Mouse (Mus musculus): Measurements from ENCODE around the gene Elavl4. TPM values are rescaled to one million over a fixed set of nuclear protein-coding genes. Genes with fewer than 3 reads are reported as not detected.

The Elavl4 gene
- total RNA-seq, 2 experiments from 2014 or later: not detected

DNA sequence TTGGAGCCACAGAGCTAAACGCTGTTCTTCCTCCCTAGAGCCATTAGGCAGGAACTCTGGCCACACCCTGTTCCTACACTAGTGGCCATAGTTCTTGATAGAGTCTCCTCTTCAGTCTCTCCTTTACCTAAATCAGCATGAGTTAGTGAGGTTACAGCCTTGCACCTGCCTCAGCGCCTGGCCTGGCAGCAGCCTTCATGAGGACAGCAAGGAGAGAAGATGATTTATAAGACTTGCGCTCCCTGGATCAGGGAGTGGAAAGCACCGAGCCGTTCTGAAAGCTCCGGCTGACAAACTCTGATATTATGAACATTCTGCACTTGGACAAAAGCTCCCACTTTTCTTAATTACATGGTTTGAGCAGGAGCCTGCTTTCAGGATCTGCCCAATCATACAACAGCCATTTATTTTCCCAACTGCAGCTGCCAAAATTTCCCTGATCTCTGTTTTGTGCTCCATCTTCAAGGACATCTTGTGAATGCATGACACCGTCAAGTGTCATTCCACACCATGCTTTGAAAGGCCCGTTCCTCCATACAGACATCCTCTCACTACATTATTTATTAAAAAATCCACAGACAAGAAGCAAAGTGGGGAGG is 87.3 kb downstream of the Elavl4 start:
- no peak for DNase-seq

DNA sequence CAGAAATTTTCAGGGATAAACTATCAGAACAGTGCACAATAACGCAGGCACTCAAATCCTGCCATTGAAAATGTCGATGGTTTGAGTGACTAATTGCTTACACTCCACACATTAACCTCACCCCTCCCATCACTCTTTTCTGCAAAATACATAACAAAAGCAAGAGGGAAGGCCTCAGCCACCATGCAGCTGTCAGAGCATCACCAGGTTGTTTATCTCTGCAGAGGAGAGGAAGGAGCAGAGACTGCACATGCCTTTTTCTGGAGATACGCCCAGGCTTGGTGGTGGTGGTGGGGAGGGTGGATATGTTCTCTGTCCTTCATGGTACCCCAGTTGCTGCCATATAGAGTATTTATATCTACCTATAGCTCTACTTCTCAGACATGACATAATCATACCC is 94.3 kb downstream of the Elavl4 start:
- no peak for DNase-seq

DNA sequence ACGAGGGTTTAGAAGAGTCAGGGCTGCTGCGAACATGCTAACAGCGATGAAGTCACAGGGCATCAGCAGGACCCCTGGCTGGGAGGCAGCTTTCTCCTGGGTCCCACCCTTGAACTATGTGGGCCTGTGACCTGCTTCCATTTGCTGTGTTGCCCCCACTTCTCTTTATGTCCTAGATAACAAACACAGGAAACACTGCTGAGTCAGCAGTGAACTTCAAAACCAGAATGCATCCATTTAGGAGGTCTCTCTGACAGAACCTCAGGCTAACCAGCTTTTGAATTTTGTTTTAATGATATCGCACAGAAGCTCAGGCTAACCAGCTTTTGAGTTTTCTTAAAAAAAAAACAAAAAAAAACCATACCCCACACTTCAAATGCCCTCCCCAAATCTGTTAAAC is 96.1 kb downstream of the Elavl4 start:
- no peak for DNase-seq

DNA sequence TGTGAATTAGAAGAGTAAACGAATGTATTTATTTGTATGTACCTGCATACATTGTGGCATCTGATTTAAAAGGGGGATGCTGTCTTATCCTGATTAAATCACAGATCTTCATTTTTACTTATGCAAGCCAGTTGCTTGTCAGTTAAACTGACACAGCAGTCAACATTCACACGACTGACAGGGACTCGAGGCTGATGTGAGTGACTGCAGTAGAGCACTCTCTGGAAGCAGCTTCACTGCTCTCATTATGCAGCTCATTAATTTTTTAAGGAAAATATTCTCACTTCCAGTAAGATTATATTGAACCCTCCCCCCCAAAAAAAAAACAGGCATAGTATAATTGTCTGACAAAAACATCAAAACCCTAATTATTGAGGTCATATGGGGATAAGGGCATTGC is 101.7 kb downstream of the Elavl4 start:
- no peak for DNase-seq

DNA sequence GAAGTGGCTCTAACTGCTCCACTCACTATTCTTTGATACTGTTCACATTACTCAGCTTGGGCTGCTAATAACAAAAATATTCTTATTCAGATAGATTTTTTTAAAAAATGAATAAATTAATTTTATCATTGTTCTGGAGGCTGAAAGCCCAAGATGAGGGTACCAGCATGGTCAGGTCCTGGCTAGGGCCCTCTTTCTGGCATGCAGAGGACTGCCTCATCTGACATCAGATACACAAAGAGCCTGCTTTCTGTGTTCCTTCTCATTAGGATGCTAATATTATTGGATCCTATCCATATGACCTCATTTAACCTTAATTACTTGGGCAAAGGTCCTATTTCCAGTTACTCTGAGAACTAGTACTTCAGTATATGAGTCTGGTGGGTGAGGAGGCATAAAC is 108.8 kb downstream of the Elavl4 start:
- no peak for DNase-seq

DNA sequence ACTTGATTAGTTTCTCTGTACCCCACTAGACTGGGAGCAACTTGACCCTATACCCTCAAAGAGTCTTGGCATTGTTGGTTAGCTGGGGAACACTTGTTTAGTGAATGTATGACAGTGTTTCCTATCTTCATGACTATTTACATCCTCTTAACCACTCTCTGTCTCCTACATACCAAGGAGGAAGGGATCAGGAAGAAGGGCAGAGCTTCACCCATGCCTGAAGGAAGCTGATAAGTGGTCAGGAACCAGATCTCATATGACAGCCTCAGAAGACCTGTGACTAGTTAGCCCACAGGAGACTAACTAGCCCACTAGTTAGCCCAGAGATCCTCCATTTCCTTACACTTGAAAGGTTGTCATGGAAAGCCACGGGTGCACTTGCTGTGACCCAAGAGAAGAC is 117.2 kb downstream of the Elavl4 start:
- no peak for DNase-seq

DNA sequence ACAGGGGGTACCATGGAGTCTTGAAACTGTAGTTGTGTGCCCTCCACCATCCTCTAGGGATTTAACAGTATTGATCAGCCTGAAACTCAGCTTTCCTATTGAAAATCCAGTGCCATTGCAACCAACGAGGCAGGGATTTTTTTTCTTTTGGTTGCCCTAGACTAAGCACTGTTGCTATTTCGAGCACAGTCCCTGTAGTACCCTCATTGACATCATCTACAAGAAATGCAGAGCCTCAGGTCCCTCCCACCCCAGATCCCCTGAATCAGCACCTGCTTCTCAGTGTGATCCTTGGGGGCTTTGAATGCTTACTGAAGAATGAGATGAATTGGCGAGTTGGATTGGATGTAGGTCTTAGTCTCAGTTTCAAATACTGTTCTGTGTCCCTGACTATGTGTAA is 119.4 kb downstream of the Elavl4 start:
- DNase-seq: no peak

DNA sequence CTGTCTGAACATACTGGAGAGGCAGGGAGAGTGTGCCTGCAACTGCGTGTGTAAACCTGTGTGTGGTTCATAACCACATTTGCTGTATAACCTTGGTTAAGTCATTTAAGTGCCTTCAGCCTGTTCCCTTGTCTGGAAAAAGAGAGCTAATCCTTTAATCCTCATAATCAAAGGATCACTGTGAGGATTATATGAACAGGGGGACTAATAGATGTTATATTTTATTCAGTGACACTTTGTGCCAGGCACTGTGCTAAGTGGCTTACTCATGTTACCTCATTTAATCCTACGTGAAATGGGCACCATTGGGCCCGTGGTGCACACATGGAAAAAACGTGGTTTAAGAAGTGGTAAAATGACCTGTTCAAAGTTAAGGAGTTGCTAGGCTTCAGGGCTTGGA is 119.9 kb downstream of the Elavl4 start:
- no peak for DNase-seq

DNA sequence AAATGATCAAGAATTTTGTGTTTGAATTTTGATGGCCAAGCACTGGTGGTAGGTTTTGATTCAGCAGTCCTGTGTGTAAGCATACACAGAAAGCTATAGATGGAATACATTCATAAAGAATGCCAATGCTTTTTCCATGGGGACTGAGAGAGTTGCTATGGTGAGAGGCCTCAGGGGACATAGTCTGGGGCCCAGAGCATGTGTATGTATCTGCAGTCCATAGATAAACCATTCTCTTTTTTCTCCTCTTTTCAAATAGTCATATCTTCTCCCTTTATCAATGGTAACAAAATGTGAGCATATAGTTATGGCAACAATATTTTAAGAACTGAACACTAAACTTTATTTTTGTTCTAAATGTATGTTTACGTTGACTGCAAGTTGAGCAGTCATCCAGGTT is 122.1 kb downstream of the Elavl4 start:
- DNase-seq: no peak

DNA sequence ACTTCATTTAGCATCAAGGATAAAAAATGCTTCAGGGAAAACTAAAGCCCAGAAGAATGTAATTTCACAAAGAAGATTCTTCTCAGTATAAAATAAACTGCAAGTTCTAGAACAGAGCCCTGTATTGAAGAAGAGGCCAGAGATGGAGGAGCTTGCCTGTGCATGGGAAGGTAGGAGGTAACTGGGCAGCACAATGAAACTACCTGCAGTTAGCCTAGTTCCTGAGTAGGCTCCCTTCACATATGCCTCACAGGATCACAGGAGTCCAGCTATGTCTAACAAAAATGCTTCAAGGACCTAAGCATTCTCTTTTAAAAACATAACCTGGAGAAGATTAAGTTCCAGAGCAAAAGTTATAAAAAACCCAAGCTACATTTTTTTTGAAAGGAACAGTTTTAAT is 122.5 kb downstream of the Elavl4 start:
- DNase-seq: no peak

DNA sequence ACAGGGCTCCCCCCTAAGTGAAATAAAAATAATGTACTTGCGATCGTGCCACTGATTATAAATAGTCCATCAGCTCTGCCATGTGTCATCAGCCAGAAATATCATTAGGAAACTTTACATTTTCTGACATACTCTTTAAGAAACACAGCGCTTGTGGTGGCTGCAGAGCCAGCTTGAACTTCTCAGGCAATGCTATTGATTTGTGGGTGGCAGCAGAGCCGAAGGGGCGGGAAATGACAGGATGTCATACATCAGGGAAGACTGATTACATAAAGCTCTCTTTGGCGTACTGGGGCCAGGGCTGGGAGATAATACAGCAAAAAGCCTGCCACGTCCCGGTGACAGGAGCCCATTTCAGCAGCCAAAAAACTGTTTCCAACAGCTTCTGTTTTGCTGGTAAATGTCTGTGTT is 124.1 kb downstream of the Elavl4 start:
- no peak for DNase-seq

DNA sequence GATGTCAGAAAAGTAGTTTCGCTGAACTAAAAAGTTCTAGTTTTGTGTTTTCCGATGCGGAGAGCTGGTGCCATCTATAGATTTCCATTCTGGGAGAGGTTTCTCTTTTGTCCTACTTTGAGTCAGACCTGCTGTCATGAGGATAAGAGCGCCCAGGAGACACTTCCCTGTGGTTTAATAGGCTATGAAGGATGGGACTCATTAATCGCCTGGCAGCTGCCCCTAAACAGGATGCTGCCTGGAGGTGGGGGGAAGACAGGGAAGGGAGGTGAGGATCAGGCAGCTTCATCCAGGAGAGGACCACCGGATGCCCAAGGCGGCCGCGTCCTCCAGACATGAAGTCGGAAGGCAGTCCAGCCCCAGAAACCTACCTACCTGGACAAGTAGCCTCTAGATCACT is 126.2 kb downstream of the Elavl4 start:
- DNase-seq: no peak

DNA sequence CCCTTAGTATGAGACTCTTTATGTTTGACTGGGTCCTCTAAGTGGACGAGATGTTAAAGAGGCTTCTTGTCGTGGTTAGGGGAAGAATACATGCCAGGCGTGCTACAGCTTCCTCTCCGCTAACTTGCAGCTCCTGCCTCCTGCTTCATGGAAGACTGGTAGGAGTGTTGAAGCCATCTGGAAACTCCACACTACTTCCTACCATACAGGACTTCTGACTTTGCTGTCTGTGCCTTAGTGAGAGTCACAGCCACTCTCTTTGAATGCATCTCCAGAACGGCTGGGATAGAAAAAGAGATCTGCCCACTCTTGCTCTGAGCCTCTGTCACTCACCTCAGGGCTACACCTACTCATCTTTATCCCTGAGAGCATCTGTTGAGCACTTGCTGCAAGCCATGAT is 132.9 kb downstream of the Elavl4 start:
- DNase-seq: no peak

DNA sequence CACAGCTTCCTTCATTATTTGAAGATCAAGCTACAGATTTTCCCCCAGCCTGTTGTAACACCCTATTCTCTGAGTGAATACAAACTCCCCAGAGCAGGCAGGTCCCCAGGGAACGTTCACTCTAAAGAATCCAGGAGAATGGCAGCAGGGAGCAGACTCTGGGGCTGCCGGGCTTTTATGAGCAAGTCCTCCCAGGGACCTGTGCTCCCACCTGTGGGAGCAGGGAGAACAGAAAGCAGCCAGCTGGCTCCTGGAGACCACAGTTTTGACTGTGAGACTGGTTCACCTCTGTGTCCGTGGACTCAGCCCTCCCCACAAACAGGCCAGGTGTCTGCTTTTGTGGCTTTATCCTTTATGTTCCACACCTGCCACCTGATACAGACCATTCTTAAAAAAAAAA is 134.2 kb downstream of the Elavl4 start:
- DNase-seq: no peak

DNA sequence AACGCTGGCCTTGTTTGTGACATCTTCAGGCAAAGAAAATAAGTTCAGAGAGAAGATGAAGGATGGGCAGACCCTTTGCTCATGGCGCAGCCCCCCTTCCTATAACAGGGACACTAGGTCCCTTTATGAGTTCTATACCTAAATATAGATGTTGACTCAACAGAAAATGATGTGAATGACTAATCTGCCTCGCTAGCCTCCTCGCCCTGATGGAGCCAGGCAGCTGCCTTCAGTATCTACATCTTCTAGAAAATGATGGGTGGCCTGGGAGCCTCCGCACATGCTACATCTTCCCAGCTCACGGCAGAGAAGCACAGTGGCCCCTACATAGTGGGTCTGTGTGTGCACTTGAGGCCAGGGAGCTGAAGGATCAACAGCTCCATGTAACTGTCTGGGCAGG is 137.2 kb downstream of the Elavl4 start:
- DNase-seq: no peak

DNA sequence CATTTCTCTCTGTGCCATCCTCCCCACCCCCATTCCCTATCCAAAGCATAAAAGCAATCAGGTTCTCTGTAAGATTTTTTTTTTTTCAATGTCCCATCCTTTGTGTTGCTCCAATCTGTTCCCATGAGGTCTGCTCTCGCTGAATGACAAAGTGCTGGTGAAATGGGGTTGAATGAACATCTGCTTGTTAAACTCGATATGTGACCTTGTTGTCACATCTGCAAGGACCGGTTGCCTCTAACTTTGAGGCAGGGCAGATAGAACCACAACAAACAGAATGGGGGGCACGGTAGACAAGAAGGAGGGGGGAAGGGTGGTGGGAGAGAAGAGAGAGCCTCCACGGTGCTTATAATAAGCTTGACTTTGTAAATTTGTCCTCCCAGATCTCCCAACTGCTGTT is 138.0 kb downstream of the Elavl4 start:
- no peak for DNase-seq

DNA sequence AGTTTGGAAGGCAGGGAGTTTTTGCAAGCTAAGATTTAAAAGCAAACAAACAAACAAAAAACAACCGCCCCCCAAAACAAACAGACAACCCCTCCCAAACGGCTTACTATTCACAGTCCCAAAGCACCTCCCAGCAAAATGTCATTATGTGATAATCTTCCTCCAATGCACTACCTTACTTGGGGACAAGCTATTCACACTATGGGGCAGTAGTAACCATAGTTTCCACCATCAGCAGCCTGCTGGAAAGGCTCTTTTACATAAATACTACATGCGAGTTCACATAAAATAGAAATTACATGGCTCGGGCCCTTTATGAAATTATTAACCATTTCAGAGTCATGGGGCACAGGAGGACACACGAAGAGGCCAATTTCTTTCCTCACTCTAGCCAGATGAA is 141.5 kb downstream of the Elavl4 start:
- no peak for DNase-seq

DNA sequence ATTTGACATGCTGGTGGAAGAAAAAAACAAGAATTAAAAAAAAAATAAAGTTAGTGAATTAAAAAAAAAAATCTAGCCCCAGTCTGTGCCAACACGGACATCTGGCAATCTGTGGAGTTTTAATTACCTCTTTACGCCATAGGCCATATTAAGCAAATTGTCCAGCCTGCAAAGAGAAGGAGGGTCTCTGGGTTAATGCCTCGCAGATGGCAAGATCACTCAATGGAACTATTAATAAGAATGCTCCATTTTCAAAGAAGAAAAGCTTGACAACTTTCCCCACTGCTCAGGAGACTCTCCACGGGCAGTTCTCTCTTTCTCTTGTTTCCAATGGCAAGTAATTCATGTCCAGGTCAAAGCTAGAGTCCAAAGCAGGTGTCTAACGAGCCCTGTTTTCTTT is 142.1 kb downstream of the Elavl4 start:
- no peak for DNase-seq

DNA sequence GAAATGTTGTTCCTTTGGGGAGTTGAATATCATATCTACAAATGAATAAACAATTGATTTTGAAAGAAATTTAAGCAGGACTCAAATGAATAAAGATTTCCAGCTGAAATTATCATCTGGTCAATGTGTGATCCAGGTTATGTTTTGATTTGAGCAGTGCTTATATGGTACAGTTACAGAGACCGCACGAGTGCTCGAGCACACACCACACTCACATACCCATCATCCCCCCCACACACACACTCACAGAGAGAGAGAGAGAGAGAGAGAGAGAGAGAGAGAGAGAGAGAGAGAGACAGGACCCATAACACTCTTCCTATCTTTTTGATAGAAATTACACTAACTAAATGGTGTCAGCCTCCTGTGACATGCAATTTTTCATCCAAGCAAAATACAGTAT is 150.0 kb downstream of the Elavl4 start:
- no peak for DNase-seq

DNA sequence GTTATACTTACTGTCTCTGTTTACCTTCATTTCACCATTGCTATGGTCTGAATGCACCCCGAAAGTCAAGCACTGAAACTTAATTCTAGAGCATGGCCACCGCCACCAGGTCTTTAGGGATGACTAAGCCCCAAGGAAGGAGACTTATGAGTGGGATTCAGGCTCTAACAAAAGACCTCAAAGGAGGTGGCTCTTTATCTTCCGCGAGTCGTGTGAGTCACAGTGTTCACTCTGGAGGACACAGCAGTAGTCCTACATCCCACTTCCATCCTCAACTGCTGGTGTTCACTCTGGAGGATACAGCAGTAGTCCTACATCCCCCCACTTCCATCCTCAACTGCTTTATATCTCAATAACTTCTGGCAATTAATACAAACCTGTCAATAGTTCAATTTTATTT is 151.8 kb downstream of the Elavl4 start:
- DNase-seq: no peak

DNA sequence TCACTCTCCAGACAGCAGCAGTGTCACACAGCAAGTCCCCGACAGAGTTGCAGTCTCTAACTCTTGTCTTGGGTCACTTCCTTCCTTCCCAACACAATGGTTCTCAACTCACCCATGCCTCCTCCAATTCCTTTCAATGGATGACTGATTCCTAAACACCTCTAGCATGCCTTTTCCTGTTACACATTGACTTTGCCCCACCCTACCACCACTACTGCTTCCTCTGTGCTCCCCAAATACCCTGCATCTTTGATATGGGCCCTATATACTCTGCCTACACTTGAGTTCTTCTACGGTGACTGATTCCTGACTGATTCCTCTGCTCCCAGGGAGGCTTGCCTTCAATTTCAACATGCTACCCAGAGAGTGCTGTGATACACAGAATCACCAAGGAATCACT is 153.1 kb downstream of the Elavl4 start:
- no peak for DNase-seq

DNA sequence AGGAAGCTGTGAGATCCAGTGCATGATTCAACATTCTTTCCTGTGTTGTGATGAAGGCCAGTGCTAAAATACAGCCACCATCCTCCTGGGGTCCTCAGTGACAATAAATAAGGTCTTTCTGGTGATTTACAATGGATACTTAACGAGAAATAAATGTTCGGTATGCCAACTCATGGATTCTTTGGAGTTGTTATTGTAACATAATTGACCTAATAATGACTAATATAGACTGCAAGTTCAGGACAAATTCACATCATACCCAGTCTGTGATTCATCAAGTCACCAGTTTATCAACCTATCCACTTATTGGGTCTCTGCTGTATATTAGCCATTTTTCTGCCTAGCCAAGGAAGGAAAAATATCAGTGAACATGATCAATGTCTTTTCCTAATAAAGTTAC is 174.4 kb downstream of the Elavl4 start:
- DNase-seq: no peak

DNA sequence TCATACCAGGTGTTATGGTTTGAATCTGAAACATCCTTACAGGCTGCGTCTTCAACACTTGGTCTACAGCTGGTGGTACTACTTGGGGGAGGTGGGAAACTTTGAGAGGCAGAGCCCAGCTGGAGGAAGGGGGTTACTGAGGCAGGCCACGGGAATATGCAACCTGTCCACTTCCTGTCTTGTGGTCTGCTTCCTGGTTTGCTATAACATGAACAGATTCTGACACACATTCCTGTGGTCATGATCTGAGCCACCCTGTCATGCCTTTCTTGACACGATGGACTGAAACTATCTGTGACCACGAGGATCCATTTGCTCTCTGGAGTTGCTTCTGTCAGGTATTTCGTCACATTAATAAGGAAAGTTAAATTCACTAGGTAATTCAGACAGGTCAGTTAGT is 179.7 kb downstream of the Elavl4 start:
- no peak for DNase-seq

DNA sequence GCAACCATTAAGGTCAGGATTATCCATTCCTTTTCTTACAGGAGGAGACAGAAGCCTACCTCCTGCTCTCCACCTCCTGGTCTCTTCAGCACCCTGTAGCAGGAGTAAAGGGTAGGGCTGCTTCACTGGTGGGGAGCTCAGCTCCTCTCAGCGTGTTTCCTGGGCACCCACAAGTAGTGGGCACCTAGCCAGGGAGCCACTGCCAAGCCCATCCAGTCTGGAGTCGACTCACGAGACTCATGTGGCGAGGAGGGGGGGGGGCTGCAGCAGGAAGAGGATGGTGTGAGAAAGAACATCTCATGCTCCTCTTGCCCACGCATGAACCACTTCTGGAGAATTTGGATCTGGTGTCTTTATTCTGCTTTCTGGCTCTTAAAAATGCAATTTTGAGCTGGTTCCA is 186.5 kb downstream of the Elavl4 start:
- no peak for DNase-seq

DNA sequence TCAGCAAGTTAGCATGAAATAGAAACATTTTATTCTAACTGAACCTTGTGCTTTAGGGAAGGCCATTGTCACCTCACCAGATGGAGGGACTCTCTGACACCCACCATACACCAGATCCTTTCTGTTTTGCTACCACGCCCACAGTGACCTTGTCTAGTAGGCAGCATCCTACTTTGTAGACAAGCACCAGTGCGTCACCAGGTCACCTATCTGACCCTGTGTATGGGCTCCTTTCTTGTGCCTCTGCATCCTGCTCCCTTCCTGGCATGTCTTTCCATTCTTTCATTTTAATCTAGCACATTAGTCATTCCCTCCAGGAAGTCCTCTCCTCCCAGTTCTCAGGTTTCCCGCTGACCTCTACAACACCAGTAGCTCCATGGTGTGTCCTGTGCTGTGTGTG is 190.1 kb downstream of the Elavl4 start:
- no peak for DNase-seq

Data from gastrocnemius, postnatal 25 days (tissue).